Mouse (Mus musculus) lung, adult 18-20 months (tissue): ENCODE results near the gene Rcc1l.

Experiments used
- DNase-seq, 2 experiments: peaks; one replicate each; pipeline ENCODE4 v3.0.0; 2022; ENCODE audit warnings: mixed read lengths in 2 of 2

Gene Rcc1l

DNA sequence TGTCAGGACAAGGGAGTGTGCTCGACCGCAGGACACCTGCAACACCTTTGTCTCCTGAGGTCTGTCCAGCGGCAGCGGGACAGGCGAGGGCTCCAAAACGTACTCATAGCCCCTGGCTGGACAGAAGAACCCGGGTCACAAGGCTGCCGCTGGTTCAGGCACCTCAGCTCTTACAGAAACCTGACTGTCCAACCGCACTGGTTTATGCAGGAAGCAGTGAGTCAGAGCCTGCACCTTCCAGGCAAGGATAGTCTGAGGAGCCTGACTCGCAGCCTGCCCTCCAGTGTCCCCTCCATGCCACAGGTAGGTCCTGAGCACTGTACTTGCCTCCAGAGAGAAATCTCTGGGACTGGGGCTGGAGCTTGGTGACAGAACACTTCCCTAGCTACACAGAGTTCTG is 7.3 kb downstream of the Rcc1l start:
- no peak for DNase-seq

DNA sequence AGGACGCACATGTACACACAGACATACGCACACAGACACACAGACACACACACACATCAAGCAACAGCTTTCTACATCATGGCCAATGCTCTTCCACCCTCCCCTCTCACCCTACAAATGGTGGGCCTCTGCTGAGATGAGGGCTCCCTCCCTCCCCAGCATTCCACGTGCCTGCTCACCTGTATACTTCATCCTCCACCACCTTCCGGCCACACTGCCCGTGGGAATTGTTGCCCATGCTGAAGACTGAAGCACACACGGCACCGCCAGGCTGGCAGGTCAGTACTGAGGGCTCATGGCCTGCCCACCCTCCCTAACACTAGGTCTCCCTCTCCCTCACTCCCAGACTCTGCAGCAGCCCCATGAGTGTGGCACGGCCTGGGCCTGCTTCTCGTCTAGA is 8.5 kb downstream of the Rcc1l start:
- no peak for DNase-seq

DNA sequence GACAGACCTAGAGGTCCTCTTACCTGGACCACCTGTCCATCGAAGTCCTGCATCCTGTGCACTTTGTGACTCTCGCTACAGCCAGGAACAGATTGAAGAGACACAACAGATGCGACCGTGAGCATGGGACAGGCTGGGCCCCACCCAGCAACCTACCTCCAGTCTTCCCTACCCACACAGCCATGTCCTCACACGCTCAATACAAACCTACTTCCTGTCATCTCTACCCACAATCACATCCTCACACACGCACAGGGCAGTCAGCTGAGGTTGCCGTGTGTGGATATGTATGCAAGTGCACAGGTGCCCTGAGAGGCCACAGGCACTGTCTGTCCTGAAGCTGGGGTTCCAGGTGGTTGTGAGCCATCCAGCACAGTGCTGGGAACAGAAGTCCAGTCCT is 9.9 kb downstream of the Rcc1l start:
- DNase-seq = no peak

DNA sequence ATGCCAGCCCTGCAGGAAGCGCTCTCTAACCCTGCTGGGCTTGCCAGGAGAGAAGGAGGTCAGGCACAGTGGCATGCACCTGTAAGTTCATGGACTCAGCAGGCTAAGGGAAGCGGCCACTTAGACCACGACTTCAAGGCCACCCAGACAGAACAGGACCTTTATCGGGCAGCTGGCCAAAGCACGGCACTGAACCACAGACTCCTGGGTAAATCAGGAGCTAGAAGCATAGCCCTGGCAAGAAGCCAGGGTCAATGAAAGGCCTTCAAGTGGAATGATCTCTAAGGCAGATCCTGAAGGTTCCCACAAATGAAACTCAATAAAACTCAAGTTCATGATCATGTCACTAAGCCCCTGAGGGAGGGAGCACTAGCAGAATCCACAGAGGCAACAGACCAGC is 11.9 kb downstream of the Rcc1l start:
- DNase-seq = peak; percentile 17 to 47

DNA sequence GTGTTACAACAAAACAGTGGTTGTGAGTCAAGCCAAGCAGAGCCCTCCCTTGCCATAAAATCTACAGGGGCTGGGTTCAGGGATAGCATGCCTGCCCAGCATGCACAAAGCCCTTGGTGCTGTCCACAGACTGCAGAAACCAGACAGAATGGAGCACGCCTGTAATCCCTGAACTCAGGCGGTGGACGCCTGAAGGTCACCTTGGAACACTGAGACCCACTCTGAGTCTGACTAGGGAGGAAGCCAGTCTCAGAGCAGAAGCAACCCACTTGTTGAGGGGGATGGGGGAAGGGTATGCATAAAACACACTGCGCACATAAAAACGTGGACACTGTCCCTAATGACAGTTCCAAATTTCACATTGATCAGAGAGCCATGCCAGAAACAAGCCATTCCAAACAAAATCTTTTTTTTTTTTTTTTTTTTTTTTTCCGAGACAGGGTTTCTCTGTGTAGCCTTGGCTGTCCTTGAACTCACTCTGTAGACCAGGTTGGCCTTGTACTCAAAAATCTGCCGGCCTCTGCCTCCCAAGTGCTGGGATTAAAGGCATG is 20.6 kb downstream of the Rcc1l start:
- DNase-seq = no peak

DNA sequence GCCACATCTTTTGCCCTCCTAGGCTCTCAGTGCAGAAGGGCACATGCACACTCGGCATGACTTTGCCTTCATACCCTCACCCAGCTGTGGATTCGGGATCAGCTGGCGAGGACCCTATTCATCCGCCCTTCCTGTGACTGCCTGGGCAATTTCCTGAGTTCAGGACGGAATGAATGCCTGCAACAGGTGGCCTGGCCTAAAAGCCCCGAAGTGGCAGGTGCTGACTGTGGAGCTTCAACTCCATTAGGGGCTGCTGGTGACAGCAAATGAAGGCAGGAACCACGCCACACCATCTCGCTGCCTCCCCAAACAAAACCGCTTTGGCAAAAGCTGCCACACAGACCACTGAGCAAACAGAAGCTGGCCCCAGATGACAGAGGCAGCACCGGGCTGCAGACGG is 24.7 kb downstream of the Rcc1l start:
- no peak for DNase-seq

DNA sequence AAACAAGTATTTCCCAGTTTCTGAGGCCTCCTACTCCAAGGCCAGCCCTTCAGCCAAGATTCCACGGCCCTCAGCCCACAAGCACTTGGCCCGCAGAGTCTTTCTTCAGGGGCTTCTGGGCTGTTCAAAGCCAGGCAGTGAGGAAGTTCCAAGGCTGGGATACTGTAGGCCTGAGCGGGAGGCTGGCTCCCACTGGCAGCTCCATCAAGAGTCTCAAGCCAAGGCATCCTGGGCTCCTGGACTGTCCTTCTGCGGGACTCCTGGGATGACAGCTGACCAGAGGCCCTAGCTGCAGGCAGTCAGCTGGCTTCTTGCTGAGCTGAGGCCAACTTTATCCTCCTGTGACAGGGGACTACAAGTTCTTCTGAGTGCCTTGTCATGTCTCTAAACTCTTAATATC is 28.4 kb downstream of the Rcc1l start:
- DNase-seq = no peak

DNA sequence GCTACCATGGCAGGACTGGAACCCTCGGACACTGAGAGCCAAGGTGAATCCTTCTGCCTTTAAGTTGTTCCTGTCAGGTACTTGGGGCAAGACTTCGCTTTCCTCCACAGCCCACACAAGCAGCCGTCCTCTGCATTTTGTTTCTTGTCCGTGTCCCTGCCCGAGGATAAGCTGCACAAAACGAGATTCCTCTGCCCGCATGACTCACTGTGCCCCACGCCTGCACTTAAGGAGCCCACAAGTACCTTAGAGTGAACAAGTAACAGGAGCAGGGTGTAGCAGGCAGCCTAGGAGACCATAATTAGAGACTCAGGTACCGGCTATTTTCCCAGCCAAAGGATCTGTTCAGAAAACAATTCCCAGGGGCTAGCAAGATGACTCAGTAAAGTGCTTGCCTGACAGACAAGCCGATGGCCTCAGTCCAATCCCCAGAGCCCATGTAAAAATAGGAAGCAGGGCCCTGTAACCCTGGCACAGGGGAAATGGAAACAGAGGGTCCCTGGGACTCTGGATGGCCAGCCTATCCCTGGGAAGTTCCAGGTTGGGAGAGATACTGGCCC is 29.3 kb downstream of the Rcc1l start:
- peak; percentile 65 to 81 for DNase-seq

DNA sequence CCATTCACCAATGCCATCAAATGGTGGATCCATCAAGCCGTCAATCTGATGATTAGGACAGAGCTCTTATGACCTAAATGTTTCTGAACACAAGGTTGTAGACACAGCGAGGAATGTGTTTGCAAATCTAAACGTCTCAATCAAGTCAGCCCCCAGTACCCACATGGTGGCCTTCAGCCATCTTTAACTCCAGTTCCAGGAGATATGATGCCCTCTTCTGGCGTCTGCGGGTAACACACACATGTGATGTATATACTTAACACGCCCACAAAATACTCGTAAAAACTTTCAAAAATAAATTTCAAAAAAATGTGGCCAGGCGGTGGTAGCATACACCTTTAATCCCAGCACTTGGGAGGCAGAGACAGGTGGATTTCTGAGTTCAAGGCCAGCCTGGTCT is 31.6 kb downstream of the Rcc1l start:
- DNase-seq = no peak

DNA sequence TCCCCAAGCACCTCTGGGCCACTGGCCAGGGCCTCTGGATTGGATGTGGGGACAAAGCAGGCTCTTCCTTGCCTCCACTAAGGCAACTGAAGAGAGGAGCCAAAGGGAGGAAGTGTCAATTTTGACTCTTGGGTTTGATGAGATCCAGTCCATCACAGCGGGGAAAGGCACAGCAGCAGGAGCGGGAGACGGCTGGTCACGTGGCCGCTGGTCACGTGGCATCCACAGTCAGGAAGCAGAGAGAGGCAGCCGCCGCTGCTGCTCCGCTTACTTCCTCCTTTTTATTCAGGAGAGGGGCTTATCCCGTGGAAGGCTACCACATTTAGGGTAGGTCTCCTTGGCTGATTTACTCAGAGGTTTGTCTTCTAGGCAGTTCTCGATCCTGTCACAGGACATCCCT is 34.2 kb downstream of the Rcc1l start:
- DNase-seq = no peak

DNA sequence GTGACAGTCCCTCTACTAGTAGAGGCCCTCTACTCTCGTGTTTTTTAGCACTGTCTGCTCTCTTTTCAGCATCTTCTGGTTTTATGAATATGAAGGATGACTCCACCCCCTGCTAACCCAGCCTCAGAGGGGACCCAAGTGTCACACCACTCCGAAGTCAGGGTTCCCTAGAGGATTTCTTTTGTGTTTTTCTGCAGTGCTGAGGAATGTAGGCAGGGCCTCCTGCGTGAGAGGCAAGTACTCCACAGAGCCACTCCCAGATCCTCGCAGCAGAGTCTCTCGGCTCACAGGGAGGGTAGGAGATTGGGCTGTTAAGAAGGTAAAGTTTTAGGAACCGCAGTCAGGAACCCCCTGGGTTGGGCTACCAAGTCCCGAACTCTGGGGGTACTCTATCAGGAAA is 35.3 kb downstream of the Rcc1l start:
- peak in 1 of 2 experiments; percentile 32 for DNase-seq

DNA sequence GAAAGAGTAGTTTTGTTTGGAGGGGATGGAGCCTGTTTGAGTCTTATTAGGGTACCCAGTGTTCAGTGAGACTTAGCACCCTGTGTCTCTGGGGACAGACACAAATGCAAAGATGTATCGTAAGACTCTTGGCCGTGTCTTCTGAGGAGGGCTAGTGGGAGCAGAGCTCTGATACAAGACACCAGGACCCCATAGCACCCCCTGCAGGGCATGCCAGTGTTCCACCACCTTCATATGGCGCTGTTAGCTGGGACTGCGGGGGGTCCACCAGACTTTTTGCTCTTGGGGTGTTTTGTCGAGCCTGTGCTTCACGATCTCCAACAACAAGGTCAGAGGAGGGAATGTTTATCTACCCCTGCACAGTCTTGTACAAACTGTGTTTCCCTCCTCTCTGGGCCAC is 37.1 kb downstream of the Rcc1l start:
- DNase-seq = no peak

DNA sequence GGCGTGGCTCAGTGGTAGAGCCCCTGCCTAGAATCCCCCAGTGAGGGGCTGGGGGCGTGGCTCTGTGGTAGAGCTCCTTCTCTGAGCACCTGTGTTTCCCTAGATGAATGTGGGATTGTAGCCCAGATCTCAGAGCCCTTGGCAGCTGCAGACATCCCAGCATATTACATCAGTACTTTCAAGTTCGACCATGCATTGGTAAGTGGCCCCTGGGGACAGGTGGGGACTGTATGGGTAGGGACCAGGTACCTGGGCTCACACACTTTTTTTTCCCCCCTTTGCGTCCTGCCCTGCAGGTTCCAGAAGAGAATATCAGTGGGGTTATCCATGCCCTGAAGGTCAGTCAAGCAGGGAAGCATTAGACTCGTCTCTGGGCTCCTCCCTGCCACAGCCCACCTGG is 38.6 kb downstream of the Rcc1l start:
- DNase-seq = no peak

DNA sequence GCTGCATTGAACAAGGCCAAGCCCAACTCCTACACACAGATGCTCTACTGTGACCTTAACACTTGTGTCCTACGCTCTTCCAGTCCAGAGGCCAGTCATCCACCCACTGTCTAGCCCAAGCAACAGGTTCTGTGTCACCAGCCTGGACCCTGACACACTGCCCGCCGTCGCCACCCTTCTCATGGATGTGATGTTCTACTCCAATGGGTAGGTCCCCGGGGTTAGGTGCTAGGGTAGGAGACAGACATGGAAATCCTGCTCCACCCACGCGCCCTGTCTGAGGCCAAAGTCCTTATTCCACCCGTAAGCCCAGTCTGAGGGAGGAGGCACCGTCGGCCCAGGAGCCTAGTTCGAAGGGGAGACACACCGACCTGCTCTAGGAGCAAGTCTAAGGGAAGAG is 40.6 kb downstream of the Rcc1l start:
- DNase-seq = no peak

DNA sequence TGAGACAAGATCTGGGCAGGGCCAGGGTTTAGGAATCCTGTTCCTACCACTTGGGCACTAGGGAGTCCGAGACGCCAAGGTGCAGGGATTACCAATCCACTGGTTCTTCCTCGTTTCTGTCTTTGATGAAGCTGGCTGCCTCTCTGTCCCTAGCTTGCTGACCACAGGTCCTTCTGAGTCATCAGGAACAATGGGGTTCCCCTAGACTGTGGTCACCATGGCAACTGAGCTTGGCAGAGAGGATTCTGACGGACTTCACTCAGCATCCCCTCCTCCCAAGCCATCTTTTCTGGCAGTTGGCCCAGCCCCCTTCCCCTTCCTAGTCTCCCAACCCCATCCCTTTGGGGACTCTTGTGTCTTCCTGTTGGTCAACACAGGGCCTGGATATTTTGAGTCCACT is 45.0 kb downstream of the Rcc1l start:
- DNase-seq = no peak

DNA sequence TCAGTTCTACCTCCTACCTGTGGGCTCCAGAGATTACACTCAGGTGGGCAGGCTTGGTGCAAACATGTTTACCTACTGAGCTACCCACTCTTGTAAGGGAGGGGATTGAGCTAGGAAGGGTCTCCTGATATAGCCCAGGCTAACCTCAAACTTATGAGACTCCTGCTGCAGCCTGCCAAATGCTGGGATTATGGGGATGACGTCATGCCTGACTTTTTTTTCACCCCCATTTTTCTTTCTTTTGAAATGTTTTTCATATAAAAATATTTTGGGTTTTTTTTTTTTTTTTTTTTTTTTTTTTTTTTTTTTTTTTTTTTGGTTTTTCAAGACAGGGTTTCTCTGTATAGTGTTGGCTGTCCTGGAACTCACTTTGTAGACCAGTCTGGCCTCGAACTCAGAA is 50.3 kb downstream of the Rcc1l start:
- DNase-seq = no peak

DNA sequence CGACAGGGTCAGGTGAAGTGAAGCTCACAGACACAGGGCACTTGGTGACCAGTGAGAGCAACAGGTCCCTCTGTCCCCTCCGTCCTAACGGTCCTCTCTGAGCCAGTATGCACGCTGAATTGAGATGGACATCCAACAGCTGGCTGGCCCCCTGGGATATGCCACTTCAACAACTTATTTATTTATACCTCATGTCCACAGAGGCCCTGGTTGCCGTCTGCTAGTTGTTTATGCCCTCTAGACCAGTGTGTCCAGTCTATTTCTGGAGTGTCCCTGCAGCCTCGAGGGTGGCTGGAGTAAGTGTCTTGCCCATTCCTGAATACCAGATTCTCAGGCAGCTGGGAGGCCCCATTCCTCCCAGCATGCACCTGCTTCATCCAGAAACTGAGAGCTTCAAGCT is 52.7 kb downstream of the Rcc1l start:
- DNase-seq = no peak

DNA sequence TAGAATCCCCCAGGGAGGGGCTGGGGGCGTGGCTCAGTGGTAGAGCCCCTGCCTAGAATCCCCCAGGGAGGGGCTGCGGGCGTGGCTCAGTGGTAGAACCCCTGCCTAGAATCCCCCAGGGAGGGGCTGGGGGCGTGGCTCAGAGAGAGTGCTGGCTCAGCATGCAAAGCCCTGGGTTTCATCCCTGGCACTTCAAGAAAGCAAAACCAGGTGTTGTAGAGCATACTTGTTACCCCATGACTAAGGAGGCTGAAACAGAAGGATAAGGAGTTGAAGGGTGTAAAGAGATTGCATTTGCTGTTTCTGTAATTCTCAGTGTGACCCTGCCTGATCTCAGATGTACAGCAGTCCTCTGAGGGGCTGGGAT is 54.7 kb downstream of the Rcc1l start:
- no peak for DNase-seq

DNA sequence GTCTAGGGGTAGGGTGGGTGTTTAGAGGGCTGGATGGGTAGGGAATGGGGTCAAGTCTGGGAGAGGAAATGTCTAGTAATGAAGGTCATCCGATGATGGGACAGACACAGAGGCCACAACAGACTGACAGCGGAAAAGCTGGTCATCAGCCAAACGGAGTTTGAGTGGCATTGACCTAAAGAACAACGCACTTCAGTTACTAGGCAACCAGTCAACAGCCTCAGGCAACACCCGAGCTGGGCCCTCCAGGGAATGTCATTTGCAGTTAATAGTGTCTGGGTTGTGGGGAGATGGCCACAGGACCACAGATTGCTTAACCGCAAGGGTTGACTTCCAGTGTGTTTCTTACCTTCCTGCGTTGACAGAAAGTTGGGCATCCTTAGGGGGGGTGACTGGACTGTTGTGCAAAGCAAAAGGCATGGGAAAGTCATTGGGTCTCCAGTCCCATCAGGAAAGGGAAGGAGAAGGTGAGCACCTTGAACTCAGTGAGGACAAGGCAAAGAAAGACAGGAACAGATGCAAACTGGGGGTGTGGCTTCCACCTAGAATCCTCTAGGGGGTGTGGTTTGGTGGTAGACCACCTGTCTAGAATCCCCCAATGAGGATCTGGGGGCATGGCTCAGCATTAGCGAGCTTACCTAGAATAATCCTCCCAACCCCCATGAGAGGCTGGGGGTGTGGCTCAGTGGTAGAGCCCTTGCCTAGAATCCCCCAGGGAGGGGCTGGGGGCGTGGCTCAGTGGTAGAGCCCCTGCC is 55.3 kb downstream of the Rcc1l start:
- DNase-seq = peak; percentile 31 to 62

DNA sequence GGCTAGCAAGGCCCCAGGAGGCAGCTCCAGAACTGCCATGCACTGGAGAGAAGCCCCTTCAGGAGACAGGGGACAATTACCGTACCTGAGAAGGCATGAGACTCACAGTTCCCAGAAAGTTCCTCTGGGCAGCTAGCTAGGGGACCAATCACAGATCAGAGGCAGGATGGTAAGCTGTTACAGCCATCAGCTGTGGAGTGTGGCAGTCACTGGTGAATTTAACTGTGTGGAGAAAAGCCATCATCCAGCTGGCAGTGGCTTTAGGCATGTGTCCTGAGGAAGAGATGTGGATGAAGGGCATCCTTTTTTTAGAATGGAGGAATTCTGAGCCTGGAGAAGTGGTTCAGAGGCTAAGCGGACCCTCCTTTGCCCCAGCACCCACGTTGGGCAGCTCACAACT is 56.4 kb downstream of the Rcc1l start:
- DNase-seq = no peak

DNA sequence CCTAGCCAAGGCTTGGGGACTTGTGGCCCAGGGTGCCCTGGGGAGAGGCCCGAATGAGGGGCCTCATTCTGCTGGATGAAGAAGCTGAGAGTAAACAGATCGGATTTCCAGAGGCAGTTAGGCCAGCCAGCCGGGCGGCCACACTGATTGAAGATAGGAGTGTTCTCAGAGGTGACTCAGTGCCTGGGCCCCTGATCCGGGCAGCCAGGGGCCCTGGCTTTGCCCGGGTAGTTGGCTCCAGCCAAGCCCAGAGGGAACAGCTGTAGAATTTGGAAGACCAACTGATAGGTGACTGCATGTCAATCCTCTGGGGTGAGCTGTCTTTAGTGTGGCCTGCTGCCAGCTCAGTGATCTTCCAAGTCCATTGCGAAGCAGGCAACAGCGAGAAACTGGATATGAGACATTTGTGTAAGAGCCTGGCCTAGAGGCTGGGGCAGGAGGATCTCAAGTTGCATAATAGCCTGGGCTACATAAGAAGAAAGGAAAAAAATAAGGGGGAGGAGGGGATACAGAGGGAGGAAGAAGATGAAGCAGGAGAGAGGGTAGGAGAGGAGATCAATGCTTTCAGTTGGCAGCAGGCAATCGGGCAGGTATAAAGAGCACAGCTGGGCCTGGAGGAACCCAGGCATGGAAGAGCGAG is 57.0 kb downstream of the Rcc1l start:
- DNase-seq = peak in 1 of 2 experiments; percentile 19

DNA sequence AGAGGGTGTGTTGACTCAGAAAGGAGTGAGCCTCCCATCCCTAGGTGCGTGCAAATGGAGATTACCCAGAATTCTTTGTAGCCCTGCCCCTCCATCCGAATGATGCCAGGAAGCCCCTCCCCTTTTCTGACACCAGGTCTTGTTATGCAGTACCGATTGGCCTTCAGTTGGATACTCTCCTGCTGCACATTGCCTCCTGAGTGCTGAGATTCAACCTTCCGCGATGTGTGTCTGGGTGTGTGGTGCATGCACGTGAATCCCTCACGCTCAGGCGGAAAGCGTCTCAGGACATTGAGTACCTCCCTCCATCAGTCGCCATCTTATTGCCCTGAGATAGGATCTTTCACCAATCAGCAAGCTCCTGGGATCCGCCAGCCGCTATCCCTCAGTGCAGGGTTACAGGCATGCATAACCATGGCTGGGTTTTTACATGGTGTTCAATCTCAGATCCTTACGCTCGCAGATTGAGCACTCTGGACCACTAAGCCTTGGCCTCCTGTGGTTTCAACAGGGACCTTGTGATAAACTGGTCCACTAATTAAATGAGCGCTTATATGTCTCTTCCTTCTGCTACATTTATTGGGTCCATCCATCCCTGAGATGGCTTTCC is 57.7 kb downstream of the Rcc1l start:
- DNase-seq = no peak

DNA sequence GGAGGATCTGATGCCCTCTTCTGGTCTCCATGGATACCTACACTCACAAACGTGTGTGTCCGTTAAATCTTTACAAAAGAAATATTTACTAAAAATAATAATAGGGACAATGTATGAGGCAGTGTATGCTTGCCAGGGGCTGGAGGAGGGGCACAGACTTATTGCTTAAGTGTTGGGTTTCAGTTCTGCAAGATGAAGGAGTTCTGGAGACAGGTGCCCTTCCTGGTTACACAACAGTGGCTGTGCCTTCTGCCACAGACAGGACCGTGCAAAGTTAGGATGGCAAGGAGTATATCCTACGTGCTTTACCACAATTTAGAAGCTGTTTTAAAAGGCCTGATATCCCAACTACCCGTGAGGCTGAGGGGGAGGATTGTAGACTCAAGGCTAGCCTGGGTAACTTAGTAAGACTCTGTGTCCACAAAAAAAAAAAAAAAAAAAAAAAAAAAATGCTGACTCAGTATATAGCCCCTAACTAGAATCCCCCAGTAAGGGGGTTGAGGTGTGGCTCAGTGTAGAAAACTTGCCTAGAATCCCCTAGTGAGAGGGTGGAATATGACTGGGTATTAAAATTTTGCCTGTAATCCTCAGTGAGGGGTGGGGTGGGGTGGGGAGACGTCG is 60.8 kb downstream of the Rcc1l start:
- DNase-seq = no peak
